Mouse (Mus musculus) gastrocnemius, postnatal 14 days (tissue): ENCODE results near the gene Ramp1. TPM values are rescaled to one million over a fixed set of nuclear protein-coding genes. Genes with fewer than 3 reads are reported as not detected.

Experiments used
- total RNA-seq, 2 experiments: library from RNA; stranded (reverse); gene quantifications; 2 replicates each; pipeline ENCODE4 v1.2.3; 2021

The Ramp1 gene
- total RNA-seq, 2 experiments from 2014 or later: 28.5 to 29.4 TPM

Other genes starting within 250 kb of the Ramp1 start
- not detected for gene Prlh, start 226.7 kb upstream of the Ramp1 start, total RNA-seq
- under 1 TPM in 1 of 2 experiments, not detected in 1; 0.31 TPM for gene Rab17, start 210.2 kb upstream of the Ramp1 start, total RNA-seq
- 100 to 1,000 TPM; 202 to 236 TPM for gene Lrrfip1, start 181.1 kb upstream of the Ramp1 start, total RNA-seq
- gene Rbm44, start 34.7 kb upstream of the Ramp1 start, total RNA-seq: not detected
- 10 to 100 TPM; 55.9 to 59.7 TPM for gene Ube2f, start 70.5 kb downstream of the Ramp1 start, total RNA-seq
- gene Scly, start 118.5 kb downstream of the Ramp1 start, total RNA-seq: 10 to 100 TPM in 1 of 2 experiments, 1 to 10 TPM in 1; 9.5 to 10.2 TPM
- gene Espnl, start 142.3 kb downstream of the Ramp1 start, total RNA-seq: under 1 TPM; 0.07 to 0.18 TPM
- 10 to 100 TPM; 50.4 to 72.9 TPM for gene Klhl30, start 171.2 kb downstream of the Ramp1 start, total RNA-seq
- 1 to 10 TPM; 2.0 to 2.6 TPM for gene Erfe, start 186.6 kb downstream of the Ramp1 start, total RNA-seq
- gene Ilkap, start 219.0 kb downstream of the Ramp1 start, total RNA-seq: 10 to 100 TPM; 32.1 to 33.4 TPM
- 10 to 100 TPM; 13.6 to 15.2 TPM for gene Hes6, start 234.2 kb downstream of the Ramp1 start, total RNA-seq